Mouse (Mus musculus): ENCODE measurements around the gene E2f8.

GRCm38 (mm10) chr7:48893093-48893492 lies 11.7 kb upstream of the E2f8 start:
- TF ChIP-seq ZC3H11A (IDR thresholded peaks at IDR 0.05; ENCODE audit: borderline replicate concordance, low read depth, low read length) = no peak
- TF ChIP-seq HCFC1 (IDR thresholded peaks at IDR 0.05; ENCODE audit: borderline replicate concordance, insufficient read depth, low read length) = no peak
